Mouse (Mus musculus) cerebellum, postnatal 36 days (tissue): ENCODE results near the gene Zbed6.

Experiments used
- DNase-seq, 2 experiments: peaks; one replicate each; pipeline ENCODE4 v3.0.0; 2021 to 2022; ENCODE audit warnings: mixed read lengths in 2 of 2

Gene Zbed6

GRCm38 (mm10) chr1:133662941-133663340 is 2.3 kb upstream of the Zbed6 start:
- DNase-seq, result no peak

DNA sequence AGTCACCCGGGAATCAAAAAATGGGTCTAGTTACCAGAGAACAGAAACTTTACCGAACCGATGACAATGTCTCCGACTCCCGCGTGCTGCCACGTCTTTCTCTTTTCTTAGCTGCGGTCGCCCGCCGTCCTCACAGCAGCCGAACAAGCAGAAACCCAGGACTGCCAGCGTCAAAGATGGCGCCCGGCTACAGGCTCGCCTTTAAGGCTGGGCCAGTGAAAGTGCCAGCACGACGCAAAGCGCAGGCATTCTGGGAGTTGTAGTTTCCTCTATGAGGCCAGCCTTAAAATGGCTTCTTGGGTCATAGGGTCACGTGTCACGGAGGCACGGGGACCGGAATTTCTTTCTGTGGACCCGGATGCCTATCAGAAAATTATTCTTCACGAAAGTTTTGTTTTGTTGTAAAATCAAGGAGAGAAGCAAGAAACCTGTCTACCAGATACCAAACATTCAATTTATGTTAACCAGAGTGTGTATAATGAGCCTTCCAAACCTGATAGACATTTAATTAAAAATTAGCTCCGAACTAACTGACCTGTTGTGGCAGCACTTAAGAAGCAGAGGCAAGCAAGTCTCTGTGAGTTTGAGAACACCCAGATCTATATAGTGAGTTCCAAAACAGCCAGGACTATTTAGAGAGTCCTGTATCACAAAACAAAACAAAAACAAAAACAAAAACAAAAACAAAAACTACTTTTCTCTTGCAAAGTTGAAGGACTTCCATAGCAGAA is 683 bp upstream of the Zbed6 start, which contains the start of gene Gm38394:
TSS of gene Gm38394 (minus strand) at position 116 of the 731 bp plus-strand sequence.
- peak; percentile 90 to 91 for DNase-seq

DNA sequence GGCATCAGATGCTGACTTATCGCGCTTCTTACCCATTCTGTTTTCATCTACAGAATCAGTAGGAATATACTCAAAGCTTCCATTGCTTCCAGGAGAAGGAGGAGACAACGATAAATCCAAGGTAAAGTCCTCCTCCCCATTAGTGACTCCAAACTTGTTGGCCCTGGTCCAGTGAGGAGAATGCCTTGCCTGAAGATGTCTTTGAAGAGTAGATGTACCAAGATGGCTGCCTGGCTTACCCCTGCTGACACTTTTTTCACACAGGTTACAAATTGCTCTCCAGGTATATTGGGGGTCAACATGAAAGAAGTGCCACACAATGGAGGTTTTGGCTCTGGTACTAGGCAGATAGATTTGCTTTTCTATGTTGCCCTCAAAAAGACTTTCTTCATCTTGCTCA is 1.8 kb downstream of the Zbed6 start:
- DNase-seq, result peak in 1 of 2 experiments; percentile 17

DNA sequence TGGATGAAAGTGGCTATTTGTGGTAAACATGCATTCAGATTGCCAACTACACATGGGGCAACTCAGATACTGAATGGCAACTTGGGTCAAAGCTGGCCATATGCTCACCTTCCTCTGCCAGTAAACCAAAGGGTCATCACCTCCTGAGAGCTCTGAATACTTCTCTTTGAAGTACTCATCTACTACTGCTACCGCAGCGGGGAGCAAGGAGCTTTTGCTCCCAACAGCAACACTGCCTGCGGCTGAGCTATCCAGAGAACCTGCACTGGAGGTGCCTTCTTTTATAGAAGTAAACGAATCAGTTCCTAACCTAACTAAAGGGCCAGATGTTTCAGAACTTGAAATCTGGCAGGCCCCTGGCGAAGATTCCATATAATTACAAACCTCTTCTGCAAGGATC is 3.9 kb downstream of the Zbed6 start:
- DNase-seq, result peak in 1 of 2 experiments; percentile 16

GRCm38 (mm10) chr1:133653033-133653432 is 7.7 kb downstream of the Zbed6 start:
- no peak for DNase-seq

- no peak for DNase-seq
These were observed 10.2 kb downstream of the Zbed6 start for GRCm38 (mm10) chr1:133650288-133651055.

GRCm38 (mm10) chr1:133645652-133646051 is 15.0 kb downstream of the Zbed6 start:
- no peak for DNase-seq

GRCm38 (mm10) chr1:133641163-133641562 is 19.5 kb downstream of the Zbed6 start:
- DNase-seq, result no peak

GRCm38 (mm10) chr1:133638517-133638916 is 22.2 kb downstream of the Zbed6 start:
- DNase-seq, result no peak

DNA sequence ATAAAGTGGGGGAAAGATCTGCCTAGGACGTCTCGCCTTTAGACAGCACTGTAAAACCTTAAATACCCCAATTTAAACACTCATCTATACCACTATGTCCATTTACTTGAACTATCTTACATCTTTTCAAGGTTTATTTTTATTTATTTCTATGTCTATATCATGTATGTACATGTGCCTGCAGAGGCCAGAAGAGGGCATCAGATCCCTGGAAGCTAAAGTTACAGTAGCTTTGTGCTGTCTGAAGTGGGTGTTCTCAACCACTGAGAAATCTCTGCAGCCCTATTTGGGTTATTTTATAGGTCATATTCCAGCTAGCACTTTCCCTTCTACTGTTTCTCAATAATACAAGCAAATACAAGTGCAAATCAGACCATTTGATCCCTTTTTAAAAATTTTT is 28.5 kb downstream of the Zbed6 start:
- DNase-seq, result no peak

DNA sequence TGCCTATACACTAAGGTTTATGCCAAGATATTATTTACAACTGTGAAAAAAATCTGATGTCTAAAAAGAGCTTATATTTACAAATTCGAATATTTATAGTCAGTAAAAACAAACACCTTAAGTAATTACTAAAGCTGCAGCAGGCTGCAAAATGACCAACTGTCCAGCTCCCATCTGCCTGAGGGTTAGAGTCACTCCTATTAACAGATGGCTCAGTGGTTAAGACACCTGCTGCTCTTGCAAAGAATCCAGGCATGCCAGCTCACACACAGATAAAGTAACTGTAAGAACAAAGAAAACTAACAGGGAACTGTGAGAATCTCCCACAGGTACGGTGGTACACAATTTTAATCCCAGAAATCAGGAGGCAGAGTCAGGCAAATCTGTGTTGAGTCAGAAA is 35.6 kb downstream of the Zbed6 start:
- peak; percentile 42 to 55 for DNase-seq

- no peak for DNase-seq
These were observed 42.4 kb downstream of the Zbed6 start for GRCm38 (mm10) chr1:133618311-133618710.

DNA sequence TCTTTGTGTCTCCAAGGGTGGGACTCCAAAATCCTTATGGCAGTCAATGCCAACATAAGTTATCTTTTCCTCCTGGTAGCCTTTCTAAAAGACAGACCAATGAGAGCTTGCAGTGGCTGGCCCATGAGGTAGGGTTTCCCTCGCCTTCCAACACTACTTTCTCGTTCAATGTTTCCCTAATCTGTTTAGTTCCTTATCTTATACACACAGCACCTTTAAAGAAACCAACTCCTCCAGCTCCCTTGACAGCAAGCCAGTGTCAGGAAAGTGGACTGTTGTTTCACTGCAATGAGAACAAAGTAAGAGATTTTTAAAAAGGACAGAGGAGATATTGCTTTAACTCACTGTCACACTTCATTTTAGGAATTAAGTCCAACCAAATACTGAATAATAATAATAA is 42.8 kb downstream of the Zbed6 start:
- DNase-seq, result no peak

DNA sequence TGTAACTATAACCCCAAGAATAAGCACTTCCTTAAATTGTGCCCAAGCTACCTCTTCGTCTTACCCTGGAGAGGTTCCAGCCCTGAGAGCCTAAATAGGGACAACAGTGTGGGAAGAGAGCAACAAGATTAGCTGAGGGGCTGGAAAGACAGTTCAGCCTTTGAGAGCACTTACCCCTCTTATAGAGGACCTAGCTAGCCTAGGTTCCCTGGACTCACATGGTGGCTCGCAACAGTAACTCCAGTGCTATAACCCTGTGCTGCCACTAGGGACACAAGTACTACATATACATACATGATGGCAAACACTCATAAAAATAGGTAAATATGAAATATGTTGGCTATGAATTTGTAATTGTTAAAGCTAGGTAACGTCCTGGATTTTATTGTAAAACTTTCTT is 46.9 kb downstream of the Zbed6 start:
- no peak for DNase-seq

GRCm38 (mm10) chr1:133611436-133611835 is 49.2 kb downstream of the Zbed6 start:
- no peak for DNase-seq

DNA sequence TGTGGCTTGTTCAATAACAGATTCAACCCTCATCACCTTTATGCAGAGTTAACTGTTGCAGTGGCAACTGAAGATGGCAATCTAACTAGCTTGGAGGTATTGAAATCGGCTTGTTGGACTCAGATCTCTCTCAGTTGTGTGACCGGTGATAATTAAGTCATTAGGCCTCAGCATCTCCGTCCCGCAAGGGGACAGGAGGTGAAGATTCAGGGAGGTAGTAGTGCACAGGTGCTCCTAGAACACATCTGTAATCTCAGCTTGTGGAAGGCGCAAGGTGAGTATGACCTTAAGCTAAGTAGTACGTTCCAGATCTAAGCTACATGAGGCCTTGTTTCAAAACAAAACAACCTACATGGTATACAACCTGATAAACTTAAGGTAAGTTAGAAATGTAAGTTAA is 50.1 kb downstream of the Zbed6 start:
- no peak for DNase-seq

DNA sequence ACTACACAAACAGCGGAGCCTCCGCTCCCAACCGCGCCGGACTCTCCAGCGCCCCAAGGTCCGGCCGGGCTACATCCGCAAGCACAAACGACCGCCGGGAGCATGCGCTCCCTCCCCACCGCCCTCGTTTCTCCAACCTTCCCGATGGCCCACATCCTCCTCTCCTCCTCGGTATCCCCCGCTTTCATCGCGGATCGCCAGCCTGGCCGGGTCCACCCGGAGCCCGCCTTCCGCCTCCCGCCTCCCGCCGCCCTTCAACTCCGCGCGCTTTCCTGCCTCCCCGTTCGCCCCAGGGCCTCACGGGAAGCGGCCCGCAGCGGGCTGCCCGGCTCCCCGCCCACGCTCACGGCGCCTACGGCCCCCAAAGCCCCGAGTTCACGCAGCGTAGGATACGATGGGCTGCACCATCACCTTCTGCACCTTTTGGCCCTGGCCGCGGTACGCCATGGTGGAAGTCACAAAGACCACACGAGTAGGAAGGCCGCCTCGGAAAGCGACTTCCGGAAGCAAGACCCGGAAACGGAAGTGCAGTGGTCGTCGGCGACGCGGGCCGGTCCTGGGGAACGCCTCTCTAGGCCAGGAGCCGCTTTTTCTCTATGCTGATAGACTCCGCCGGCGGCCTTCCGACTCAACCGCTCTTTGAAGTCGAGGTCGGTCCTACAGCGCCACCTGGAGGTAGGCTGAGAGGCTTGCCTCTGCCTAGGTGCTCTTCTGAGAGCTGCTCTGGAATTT is 50.7 kb downstream of the Zbed6 start, which contains the start of gene Snrpe:
TSS of gene Snrpe (minus strand) at position 521 of the 732 bp plus-strand sequence.
- DNase-seq, result peak; percentile 95 to 97
